Mouse (Mus musculus) Patski (cell line): ENCODE results near the gene Mmp8. TPM values are rescaled to one million over a fixed set of nuclear protein-coding genes. Genes with fewer than 3 reads are reported as not detected.

Source experiments
- ATAC-seq: fragments of 100-300 bp; one replicate; pipeline ENCODE4 v1.8.0; 2021
- CTCF ChIA-PET: fragments of 350-600 bp; sonication (Branson Sonifier 250); formaldehyde crosslinking; loops from one replicate; lab custom pipeline; 2022; ENCODE audit warnings: inconsistent platforms; lab: Charles Lee
- POLR2A ChIA-PET: fragments of 350-600 bp; sonication (Branson Sonifier 250); formaldehyde crosslinking; loops from one replicate; lab custom pipeline; 2022; ENCODE audit warnings: antibody characterized with exemption, inconsistent platforms; lab: Charles Lee
- DNase-seq: peaks from one replicate; pipeline ENCODE4 v3.0.0-alpha.2; 2011; ENCODE audit warnings: low read depth, low spot score
- H3K27me3 ChIP-seq: fragments of 371-371 bp; one replicate; pipeline ENCODE4 v1.5.1; 2021
- CTCF ChIP-seq: fragments of 100-300 bp; IDR thresholded peaks from one replicate; pipeline ENCODE4 v1.5.1; 2021
- in situ Hi-C: fragments of 300-500 bp; cut with MboI; formaldehyde crosslinking; loops from 3 replicates; pipeline ENCODE4 v1.11.1; 2018; ENCODE audit warnings: low pct_unique_long_range_greater_than_20kb, mixed read lengths
- polyA plus RNA-seq: library from polyadenylated mRNA; unstranded; gene quantifications from one replicate; pipeline ENCODE4 v1.2.3, GENCODE M21; 2021

Mmp8 gene
- 0.12 TPM for polyA plus RNA-seq

DNA sequence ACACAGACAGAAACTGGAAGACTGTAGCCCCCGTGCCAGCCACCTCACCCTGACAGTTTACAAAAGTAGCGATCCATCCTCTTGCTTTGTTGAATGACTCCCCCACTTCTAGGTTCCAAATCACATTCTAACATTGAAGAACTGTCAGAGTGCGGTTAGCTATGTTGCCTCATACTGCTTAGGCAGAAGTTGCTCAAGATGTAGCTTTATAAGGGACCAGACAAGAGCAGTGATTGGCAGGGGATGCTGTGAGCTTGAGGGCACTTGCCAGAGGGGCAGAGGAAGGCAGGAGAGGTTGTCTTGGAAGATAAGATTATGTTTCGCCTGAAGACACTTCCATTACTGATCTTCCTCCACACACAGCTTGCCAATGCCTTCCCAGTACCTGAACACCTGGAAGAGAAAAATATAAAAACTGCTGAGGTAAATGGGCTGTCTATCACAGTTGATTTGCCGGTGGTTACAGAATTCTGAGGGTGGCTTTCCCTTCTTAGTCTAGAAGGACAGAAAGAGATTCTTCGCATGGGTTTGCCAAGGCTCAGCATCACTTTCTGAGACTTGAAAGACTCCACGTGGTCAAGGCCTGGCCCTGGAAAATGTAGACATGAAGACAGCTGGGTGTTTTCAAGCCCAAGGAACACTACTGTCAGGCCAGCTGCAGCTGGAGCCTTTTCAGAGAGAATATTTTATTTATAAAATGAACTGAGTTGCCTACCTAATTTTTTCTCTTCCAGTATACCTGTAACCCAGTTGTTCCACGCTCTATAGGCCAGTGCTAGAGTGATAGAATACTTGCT lies at the start of gene Mmp8:
Mmp8 (plus strand) TSS at position 236 of the 797 bp plus-strand sequence.
- POLR2A ChIA-PET: no interaction called here
- no peak for ATAC-seq
- TF ChIP-seq CTCF: no peak
- in situ Hi-C loops: no loop called here
- DNase-seq: no peak
- CTCF ChIA-PET: interaction anchor here (1.5 to 2.6 kb wide), 2 partner anchors 33 to 37 kb away, joined by 3 to 10 read pairs; no protein-coding TSS in a partner anchor
- H3K27me3 ChIP-seq: no peaks in the 10 kb centered on the region

DNA sequence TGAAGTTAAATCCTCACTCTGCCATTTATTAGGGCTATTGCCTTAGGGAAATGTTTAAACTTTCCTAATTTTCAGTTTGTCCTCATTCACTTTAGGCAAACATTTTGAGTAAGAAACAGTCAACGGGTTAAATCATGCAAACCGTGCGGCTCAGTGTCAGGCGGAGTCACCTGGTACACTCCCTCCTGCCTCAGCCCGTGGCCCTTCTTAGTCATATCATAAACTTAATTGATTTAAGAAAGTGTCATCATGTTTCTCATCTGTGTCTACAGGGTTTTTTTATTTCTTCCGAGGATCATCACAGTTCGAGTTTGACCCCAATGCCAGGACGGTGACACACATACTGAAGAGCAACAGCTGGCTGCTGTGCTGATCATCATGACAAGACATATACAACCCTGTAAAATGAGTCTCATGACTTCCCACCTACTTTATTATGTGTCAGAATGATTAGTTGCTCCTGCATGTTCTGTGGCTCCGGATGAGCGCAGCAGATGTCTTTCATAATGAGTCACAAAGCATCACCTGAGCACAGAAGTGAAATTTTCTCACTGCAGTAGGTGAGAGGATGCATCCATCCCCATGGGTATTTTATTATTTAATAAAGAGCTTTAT lies 48.5 kb upstream of the Mmp8 start:
- in situ Hi-C loops: no loop called here
- DNase-seq: no peak
- POLR2A ChIA-PET: no interaction called here
- no peak for TF ChIP-seq CTCF
- ATAC-seq: no peak
- CTCF ChIA-PET: no interaction called here
- H3K27me3 ChIP-seq: no peaks in the 10 kb centered on the region

DNA sequence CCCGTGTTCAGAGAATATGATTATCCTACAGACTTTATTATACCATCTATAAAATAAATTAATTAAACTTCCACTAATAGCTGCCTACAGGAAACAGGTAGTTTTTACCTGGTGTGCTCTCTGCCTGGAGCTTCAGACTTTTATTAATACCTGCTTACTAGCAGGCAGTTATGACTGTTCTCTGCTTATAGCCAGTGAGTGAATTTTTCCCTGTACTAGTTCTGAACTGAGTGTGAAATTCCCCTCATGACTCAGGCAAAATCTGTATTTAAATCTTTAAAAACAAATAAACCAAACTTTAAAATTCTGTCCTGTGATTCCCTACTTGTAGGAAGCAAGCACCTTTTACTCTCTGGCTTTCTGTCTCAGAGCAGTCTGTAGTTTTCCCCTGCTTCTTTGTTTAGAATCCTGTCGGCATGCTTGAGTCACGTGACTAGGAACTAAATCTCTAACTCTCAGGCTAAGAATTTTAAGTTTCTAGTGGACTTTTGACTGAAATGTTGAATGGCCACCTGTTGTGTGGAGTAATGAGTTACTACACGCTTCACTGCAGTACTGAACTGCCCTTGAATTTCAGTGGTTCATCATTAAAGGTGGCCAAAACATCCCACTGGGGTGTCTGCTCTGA lies 40.2 kb upstream of the Mmp8 start:
- TF ChIP-seq CTCF: no peak
- ChIA-PET CTCF (no interaction called here), POLR2A (no interaction called here)
- ATAC-seq (no peak), DNase-seq (no peak)
- H3K27me3 ChIP-seq: no peaks in the 10 kb centered on the region
- in situ Hi-C loops: no loop called here

DNA sequence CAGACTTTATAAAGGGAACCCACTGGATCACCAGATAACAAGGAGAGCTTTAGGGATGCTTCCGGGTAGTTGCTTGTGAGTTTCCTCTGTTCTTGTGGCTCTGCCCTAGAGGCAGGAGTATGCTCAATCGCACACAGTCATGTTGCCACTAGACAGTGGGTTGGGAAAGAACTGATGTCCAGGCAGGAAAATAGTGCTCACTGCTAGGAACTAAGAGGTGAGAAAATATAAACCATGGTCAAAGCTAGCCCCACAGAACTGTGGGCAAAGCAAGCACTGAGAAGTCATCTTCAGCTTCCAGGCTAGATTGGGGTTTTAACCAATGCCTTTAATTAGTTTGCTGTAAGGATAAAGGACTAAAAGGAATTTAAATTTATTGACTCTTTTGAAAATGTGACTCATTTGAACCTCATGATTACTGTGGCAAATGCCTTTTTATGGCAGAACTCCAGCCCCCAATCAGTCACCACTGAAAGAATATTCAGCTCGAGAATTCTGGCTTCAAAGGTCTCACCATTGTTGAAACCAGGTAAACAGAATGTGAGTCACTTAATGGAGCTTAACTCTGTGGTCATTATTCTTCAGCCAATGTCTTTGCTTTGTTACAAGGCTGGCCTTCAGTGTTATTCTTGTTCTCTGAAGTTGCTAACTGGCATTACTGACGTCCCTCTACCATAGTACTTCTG lies 31.9 kb upstream of the Mmp8 start:
- POLR2A ChIA-PET: no interaction called here
- CTCF ChIA-PET: interaction anchor here (1.2 to 1.8 kb wide), 3 partner anchors 10 to 19 kb away, joined by 3 to 7 read pairs (median 5); no protein-coding TSS in a partner anchor
- H3K27me3 ChIP-seq: no peaks in the 10 kb centered on the region
- ATAC-seq (peak; percentile 94), DNase-seq (peak; percentile 85)
- TF ChIP-seq CTCF: peak; percentile 8
- in situ Hi-C loops: no loop called here

DNA sequence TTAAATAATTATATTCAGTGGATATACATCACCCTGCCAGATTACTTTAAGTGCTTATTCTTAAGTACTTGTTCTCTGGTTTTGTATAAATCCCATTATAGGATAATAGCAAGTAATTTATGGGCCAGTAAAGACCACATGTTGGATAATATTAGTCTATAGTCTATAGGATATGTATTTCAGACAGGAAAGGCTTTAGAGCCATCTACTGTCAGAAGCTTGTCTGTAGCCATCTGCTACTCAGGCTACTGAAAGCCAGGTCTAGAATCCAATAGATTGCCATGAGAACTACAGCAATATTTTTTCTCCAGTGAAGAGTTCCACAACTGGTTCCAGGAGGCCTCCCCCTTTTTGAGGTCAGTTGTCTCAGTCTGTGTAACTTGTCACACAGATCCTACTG lies 15.5 kb upstream of the Mmp8 start:
- CTCF ChIA-PET: interaction anchor here (1.2 to 1.5 kb wide), 2 partner anchors 17 to 51 kb away, joined by 3 to 4 read pairs; no protein-coding TSS in a partner anchor
- DNase-seq (no peak), ATAC-seq (no peak)
- in situ Hi-C loops: no loop called here
- H3K27me3 ChIP-seq: no peaks in the 10 kb centered on the region
- POLR2A ChIA-PET: no interaction called here
- TF ChIP-seq CTCF: no peak

DNA sequence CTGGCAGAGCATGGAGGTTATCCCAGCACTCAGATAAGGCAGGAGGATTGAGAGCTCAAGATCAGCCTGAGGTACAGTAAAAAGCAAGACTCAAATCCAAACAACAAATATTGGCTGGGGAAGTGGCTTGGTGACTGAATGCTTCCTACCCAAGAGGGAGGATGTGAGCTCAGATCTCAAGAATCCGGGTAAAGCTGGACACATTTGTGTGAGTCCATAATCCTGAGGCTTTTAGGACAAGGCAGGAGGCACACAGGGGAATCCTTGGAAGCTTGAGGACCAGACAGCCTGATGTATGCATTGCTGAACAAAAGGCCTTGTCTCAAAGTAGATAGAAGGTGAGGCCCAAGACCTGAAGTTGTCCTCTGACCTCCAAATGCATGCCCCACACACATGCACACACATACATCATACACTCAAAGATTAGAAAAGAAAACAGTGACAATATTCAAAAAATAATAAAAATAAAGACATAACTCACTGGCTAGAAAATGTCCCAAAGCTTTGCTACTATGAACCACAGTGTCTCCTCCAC lies 13.3 kb upstream of the Mmp8 start:
- CTCF ChIA-PET: interaction anchor here (0.9 to 1.6 kb wide), 3 partner anchors 18 to 207 kb away, joined by 3 to 5 read pairs (median 5); no protein-coding TSS in a partner anchor
- no peaks in the 10 kb centered on the region for H3K27me3 ChIP-seq
- no peak for TF ChIP-seq CTCF
- ATAC-seq (no peak), DNase-seq (no peak)
- in situ Hi-C loops: no loop called here
- POLR2A ChIA-PET: no interaction called here

DNA sequence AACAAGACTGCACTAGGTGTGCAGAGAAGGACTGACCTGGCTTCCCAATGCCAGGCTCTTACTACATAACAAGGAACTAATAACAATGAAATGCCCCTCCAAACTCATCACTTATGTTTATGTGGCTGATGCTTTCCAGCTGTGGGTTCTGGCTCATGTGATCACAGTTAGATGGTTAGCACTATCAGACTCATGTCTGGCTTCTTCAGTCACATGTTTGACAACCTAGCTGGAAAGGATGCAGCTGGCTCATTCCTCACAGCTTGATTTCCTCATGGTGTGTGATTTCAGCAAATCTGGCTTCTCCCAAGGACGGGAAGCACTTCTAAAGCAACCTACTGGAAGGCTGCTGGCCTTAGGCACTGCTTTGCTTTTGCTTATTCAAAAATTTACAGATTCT lies 12.8 kb upstream of the Mmp8 start:
- no peaks in the 10 kb centered on the region for H3K27me3 ChIP-seq
- ChIA-PET CTCF (interaction anchor here (0.9 to 1.6 kb wide), 3 partner anchors 19 to 207 kb away, joined by 3 to 5 read pairs (median 5); no protein-coding TSS in a partner anchor), POLR2A (no interaction called here)
- no peak for TF ChIP-seq CTCF
- no peak for DNase-seq
- ATAC-seq: no peak
- in situ Hi-C loops: no loop called here

DNA sequence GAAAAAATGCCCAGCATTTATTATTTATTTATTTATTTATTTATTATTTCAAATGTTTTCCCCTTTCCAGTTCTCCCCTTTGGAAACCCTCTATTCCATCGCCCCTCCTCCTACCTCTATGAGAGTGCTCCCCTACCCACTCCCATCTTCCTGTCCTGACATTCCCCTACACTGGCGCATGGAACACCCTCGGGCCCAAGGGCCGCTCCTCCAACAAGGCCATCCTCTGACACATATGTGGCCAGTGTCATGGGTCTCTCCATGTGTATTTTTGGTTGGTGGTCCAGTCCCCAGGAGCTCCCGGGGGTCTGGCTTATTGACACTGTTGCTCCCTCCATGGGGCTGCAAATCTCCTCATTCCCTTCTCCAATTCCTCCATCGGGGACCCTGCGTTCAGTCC lies 12.3 kb upstream of the Mmp8 start:
- TF ChIP-seq CTCF: no peak
- ATAC-seq: no peak
- ChIA-PET CTCF (interaction anchor here (1.2 to 1.6 kb wide), 2 partner anchors 19 to 50 kb away, joined by 5 read pairs; no protein-coding TSS in a partner anchor), POLR2A (no interaction called here)
- in situ Hi-C loops: no loop called here
- H3K27me3 ChIP-seq: no peaks in the 10 kb centered on the region
- DNase-seq: no peak

DNA sequence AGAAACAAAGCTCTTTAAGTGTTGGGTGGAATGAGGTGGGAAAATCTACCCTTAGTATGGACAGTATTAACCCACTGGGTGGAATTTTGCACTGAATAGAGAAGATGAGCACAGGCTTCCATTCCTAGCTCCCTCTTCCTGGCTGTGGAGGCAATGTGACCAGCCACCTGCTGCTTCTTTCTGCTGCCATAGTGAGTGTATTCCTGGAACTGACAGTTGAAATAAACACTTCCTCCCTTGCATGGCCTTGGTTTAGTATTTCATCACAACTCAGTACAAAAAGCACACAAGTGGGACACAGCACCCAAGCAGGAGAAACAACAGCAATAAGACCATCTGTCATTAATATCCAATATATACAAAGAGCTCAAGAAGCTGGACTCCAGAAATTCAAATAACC lies 6.3 kb upstream of the Mmp8 start:
- ChIA-PET POLR2A (no interaction called here), CTCF (interaction anchor here (1.3 to 1.4 kb wide), 2 partner anchors 10 to 43 kb away, joined by 3 to 6 read pairs; no protein-coding TSS in a partner anchor)
- in situ Hi-C loops: no loop called here
- no peaks in the 10 kb centered on the region for H3K27me3 ChIP-seq
- no peak for TF ChIP-seq CTCF
- ATAC-seq (no peak), DNase-seq (no peak)

DNA sequence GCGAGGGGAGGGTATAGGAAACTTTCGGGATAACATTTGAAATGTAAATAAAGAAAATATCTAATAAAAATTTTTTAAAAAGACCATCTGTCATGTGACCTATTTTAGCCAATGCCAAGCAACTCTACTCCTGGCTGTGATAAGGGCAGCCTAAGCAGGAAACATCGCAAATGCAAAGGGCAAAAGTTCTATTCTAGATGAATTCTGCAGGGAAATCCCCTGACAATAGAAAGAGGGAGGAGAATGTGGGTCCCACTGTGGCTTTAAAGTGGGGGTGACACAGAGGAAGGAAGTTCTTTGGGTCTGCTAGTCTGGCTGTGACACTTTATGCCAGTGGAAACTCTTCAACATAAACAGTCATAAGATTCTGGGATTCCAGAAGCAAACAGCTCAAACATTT lies 4.7 kb upstream of the Mmp8 start:
- no peak for TF ChIP-seq CTCF
- ChIA-PET POLR2A (no interaction called here), CTCF (interaction anchor here (1.0 to 3.3 kb wide), 2 partner anchors 38 to 41 kb away, joined by 3 to 22 read pairs; no protein-coding TSS in a partner anchor)
- ATAC-seq: no peak
- H3K27me3 ChIP-seq: no peaks in the 10 kb centered on the region
- DNase-seq: no peak
- in situ Hi-C loops: no loop called here
